Mouse (Mus musculus) embryonic facial prominence, embryonic 10.5 days (tissue): ENCODE data around the gene Garnl3. TPM values are rescaled to one million over a fixed set of nuclear protein-coding genes. Genes with fewer than 3 reads are reported as not detected.
A peak's percentile ranks its signal among the peaks of the same experiment; 100 is the strongest.

Experiments used
- DNase-seq: peaks from one replicate; pipeline ENCODE4 v3.0.0-alpha.2; 2017; ENCODE audit warnings: low spot score
- H3K27ac ChIP-seq: fragments of 300-500 bp; sonication (generic); replicated peaks from 2 replicates; pipeline ENCODE4 v1.5.1; 2016; ENCODE audit warnings: mild to moderate bottlenecking
- H3K27me3 ChIP-seq: fragments of 300-500 bp; sonication (generic); replicated peaks from 2 replicates; pipeline ENCODE4 v1.6.1; 2016; ENCODE audit warnings: low read depth, mild to moderate bottlenecking; ENCODE audit not compliant: poor library complexity, severe bottlenecking
- H3K36me3 ChIP-seq: fragments of 300-500 bp; sonication (generic); replicated peaks from 2 replicates; pipeline ENCODE4 v1.6.1; 2016; ENCODE audit warnings: mild to moderate bottlenecking, moderate library complexity
- H3K4me1 ChIP-seq: fragments of 300-500 bp; sonication (generic); 2 replicates; pipeline ENCODE4 v1.6.1; 2016
- H3K4me3 ChIP-seq: fragments of 300-500 bp; sonication (generic); 2 replicates; pipeline ENCODE4 v1.5.1; 2016; ENCODE audit warnings: mild to moderate bottlenecking, moderate library complexity
- H3K9me3 ChIP-seq: fragments of 300-500 bp; sonication (generic); 2 replicates; pipeline ENCODE4 v1.6.1; 2016; ENCODE audit warnings: mild to moderate bottlenecking
- WGBS: fragments of 180-500 bp; shearing (Covaris S2); methylation state at CpG from one replicate; pipeline ENCODE4 v1.1.7; 2016; 5-methylcytosine and 5-hydroxymethylcytosine counted together
- polyA plus RNA-seq: library from polyadenylated mRNA; unstranded; fragments of >200 nt; fragmentation: Nextera tagmentation; extraction: Ambion mirVana; gene quantifications from 2 replicates; pipeline ENCODE4 v1.2.1, GENCODE M21; 2016

The Garnl3 gene
- polyA plus RNA-seq, 1 experiment from 2014 or later = 10.6 TPM

DNA sequence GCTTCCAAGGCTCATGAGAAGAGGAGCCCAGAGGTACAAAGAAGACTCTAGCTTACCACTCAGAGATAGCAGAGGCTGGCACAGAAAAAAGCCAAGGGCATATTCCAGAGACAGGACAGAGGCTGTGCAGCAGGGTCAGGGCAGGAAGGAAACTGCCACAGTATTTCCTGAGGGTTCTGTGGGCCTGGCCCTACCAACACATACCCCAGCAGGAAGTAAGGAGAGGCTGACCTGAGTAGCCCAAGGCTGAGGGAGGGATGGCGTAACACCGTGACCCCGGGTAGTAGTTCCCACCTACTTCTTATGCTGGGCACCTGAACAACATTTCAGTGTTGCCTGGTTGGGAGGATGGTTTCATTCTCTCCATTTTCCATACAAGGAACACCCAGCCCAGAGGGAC is 35.6 kb upstream of the Garnl3 start:
- no peak for DNase-seq
- Histone ChIP-seq H3K4me3 (no peak overlapping the region), H3K9me3 (no peaks in the 10 kb centered on the region), H3K36me3 (no peaks in the 10 kb centered on the region), H3K27me3 (no peaks in the 10 kb centered on the region), H3K27ac (no peak overlapping the region), H3K4me1 (peaks cover 56% of the 10 kb centered on the region)
- 87% methylated on average over 3 of the region's 3 CpGs for WGBS

DNA sequence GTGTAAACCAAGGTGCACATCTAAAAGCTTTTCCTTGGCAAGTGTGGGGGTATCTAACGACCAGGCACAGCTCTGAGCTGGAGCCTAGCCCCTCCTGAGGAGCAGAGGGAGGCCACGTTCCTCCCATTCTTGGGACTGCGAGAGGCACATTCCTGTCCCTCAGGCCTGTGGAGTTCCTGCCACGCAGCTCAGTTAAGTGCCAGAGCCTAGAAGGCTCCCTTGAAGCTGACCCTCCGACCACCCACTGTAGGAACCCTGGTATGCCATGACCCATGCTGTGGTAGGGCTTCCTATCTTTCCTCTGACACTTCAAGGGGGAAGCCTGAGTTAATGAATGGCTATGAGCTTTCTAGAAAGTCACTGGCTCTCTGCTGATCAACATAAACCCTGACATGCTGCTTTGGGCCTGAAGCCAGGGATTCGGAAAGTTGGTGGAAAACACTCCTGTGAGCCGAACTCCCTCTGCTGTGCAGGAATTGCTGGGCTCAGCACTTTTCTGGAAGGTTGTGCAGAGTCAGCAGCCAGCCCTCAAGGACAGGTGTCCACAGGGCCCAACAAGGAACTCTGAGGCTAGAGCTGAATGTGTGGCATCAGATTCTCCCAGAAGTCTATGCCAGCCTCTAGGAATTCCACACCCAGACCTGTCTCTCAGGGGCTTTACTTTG is 34.4 kb upstream of the Garnl3 start:
- Histone ChIP-seq H3K27me3 (no peaks in the 10 kb centered on the region), H3K36me3 (no peaks in the 10 kb centered on the region), H3K4me3 (no peak overlapping the region), H3K9me3 (no peaks in the 10 kb centered on the region), H3K27ac (peak overlapping the region; percentile 68; the same call in 1 of the 2 replicates), H3K4me1 (peaks cover 49% of the 10 kb centered on the region)
- 62% methylated on average over 7 of the region's 7 CpGs for WGBS
- no peak for DNase-seq

DNA sequence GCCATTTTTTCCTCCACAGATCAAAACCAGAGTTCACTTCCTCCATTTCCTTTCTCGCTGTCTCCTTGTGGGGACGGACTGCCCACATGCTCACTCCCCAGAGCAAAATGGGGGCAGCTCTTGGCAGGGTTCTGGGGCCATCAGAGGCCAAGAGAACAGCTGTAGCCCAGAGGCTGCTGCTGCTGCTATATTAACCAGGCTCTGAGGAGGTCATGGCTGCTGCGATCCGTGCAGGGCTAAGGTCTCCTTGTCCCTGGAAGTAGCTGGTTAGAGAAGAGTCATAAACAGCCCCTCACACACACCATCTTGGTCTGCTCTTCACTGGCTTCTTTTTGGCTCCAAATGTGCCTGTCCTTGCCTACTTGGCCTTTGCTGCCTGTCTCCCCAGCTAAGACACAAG is 33.8 kb upstream of the Garnl3 start:
- H3K27me3 ChIP-seq = no peaks in the 10 kb centered on the region
- no peak for DNase-seq
- H3K4me3 ChIP-seq = no peak overlapping the region
- H3K36me3 ChIP-seq = no peaks in the 10 kb centered on the region
- peaks cover 49% of the 10 kb centered on the region for H3K4me1 ChIP-seq
- peak overlapping the region; percentile 68 for H3K27ac ChIP-seq
- no peaks in the 10 kb centered on the region for H3K9me3 ChIP-seq
- WGBS = 67% methylated on average over 4 of the region's 4 CpGs

DNA sequence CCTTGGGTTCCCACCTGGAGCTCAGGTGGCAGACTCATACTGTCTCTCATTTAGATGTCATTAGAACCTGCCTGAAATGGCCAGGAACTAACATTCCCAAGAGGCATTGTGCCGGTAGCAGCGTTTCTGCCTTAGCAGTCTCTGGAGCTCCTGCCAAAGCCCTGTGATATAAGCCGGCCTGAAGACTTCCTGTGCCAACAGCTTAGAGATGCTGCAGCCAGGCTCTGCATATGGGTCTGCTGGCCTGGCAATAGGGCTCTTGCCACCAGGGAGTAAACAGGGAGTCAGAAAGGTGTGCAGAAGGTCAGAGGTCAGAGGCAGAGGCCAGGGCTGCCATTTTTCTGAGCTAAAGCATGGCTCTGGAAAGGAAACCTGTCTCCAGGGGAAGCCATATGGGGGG is 33.2 kb upstream of the Garnl3 start:
- WGBS = 68% methylated on average over 3 of the region's 3 CpGs
- Histone ChIP-seq H3K27ac (no peak overlapping the region; the same call in 1 of the 2 replicates), H3K27me3 (no peaks in the 10 kb centered on the region), H3K9me3 (no peaks in the 10 kb centered on the region), H3K4me1 (peaks cover 53% of the 10 kb centered on the region), H3K4me3 (no peak overlapping the region), H3K36me3 (no peaks in the 10 kb centered on the region)
- DNase-seq = no peak

DNA sequence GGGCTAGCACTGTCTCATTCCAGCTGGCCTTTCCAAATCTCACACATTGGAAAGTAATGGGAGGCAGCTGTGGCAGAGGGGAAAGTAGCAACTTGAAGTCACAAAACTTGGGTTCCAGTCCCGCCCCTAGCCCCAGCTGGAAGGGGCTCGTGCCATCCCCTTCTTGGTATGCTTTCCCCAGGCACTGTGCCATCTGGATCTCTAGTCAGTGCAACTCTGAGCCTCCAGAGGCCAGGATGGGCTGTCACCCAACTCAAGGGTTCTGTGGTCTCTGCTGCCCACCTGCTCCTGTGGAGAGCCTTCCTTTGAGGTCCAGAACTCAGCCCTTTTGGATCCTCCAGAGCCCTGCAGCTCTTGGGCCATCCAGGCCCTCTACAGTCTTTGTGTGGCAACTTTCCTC is 30.7 kb upstream of the Garnl3 start:
- Histone ChIP-seq H3K27ac (no peak overlapping the region), H3K27me3 (no peaks in the 10 kb centered on the region), H3K9me3 (no peaks in the 10 kb centered on the region), H3K4me1 (peaks cover 43% of the 10 kb centered on the region), H3K36me3 (no peaks in the 10 kb centered on the region), H3K4me3 (no peak overlapping the region)
- WGBS = 91% methylated on average over 2 of the region's 2 CpGs
- no peak for DNase-seq

DNA sequence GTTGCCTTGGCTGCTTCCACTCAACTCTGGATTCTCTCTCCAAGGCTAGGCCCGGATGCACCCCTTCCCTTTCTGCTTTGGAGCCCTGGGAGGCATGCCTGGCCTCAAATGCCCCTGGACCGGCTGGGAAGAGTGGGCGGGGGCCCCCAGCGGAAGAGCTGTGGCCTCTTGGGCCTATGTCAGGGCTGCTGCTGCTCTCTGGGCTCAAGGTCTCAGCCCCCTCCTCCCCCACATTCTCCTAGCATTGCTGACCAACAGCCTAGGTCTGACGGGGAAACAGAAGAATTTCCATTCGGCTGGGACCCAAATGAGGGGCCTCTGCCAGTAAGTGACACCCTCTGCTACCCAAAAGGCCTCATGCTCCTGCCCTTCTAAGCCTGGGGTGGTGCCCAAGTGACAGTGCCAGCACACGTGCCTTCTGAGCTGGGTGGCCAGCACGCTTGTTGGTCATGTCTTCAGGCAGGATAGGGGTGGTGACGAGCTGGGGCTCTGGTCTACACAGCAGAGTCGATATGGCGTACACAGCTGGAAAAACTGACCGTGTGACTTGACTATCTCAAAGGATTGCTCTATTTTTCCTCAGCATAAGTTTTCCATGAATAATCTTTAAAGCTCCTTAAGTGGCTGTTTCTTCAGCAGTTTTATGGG is 29.0 kb upstream of the Garnl3 start:
- Histone ChIP-seq H3K27me3 (no peaks in the 10 kb centered on the region), H3K36me3 (no peaks in the 10 kb centered on the region), H3K9me3 (no peaks in the 10 kb centered on the region), H3K4me1 (peaks cover 28% of the 10 kb centered on the region), H3K4me3 (no peak overlapping the region), H3K27ac (peak overlapping the region; percentile 63)
- no peak for DNase-seq
- WGBS = 75% methylated on average over 12 of the region's 12 CpGs

DNA sequence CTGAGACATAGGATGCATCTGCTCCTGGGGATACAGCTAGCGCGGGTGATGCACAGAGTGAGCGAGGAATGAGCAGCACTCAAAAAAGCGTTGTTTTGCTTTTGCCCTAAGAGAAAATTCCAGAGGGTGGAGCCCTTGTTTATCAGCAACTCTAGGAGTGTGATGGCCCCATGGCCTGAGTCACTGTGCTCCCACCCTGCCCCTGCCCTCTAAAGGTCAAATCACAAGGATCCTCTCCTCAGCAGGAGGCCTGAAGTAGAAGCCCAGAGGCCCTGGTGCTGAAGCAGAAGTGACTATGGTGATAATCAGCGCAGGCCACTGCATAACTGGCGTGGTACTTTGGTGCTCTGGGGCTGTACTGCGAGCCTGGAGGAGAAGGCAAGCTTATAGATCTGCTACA is 28.1 kb upstream of the Garnl3 start:
- WGBS = 67% methylated on average over 7 of the region's 7 CpGs
- H3K4me3 ChIP-seq = no peak overlapping the region
- H3K27me3 ChIP-seq = no peaks in the 10 kb centered on the region
- no peak for DNase-seq
- 0 out of 2 replicates have a peak overlapping the region, but pooled peaks have one; percentile 16 for H3K27ac ChIP-seq
- H3K4me1 ChIP-seq = peaks cover 19% of the 10 kb centered on the region
- no peaks in the 10 kb centered on the region for H3K9me3 ChIP-seq
- no peaks in the 10 kb centered on the region for H3K36me3 ChIP-seq

DNA sequence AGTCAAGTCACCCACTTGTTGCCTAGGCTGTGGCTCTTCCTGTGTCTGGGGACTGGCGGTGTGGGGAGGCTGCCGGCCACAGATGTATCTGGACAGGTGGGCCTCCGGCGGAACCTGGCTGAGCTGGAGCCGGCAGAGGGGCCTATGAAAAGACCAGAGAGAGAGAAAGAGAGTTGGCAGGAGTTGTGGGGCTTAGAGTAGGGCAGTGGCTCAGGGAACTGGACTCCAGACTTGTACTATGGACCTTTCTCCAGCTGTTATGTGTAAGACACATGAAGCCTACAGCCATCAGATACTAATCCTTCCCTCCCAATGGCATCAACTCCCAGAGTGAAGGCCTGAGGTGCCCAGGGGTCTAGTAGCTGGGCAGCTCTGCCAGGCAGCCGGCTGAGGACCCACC is 27.4 kb upstream of the Garnl3 start:
- WGBS = 89% methylated on average over 6 of the region's 6 CpGs
- H3K27ac ChIP-seq = no peak overlapping the region

DNA sequence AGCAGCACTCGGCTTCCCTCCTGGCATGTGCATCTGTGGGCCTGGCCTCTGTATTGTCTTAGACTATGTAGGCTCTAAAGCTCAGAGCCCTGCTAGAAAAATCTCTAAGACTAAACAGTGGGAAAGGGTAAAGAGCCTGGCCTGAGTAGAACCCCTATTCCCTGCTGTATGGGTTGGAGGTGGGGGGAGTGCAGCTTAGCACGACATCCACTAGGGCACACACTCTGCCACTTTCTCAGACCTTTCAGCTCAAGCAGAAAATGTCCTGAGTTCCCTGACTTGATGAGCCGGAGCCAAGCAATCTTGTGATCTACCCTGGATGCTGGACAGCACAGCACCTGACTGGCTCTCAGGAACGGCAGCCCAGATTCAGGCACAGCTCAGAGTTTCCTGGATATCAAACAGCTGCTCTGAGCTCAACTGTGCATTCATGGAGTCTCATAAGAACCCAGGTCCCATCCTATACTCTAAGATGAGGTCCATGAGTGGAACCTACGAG is 24.9 kb upstream of the Garnl3 start:
- H3K9me3 ChIP-seq = no peaks in the 10 kb centered on the region
- H3K4me1 ChIP-seq = peaks cover 13% of the 10 kb centered on the region
- WGBS = 74% methylated on average over 5 of the region's 5 CpGs
- no peaks in the 10 kb centered on the region for H3K27me3 ChIP-seq
- H3K36me3 ChIP-seq = no peaks in the 10 kb centered on the region
- no peak for DNase-seq
- no peak overlapping the region for H3K27ac ChIP-seq
- H3K4me3 ChIP-seq = no peak overlapping the region

More for the DNA sequence above, 27.4 kb upstream of the Garnl3 start:
- Histone ChIP-seq H3K27me3 (no peaks in the 10 kb centered on the region), H3K4me1 (peaks cover 13% of the 10 kb centered on the region), H3K4me3 (no peak overlapping the region), H3K9me3 (no peaks in the 10 kb centered on the region), H3K36me3 (no peaks in the 10 kb centered on the region)
- no peak for DNase-seq

DNA sequence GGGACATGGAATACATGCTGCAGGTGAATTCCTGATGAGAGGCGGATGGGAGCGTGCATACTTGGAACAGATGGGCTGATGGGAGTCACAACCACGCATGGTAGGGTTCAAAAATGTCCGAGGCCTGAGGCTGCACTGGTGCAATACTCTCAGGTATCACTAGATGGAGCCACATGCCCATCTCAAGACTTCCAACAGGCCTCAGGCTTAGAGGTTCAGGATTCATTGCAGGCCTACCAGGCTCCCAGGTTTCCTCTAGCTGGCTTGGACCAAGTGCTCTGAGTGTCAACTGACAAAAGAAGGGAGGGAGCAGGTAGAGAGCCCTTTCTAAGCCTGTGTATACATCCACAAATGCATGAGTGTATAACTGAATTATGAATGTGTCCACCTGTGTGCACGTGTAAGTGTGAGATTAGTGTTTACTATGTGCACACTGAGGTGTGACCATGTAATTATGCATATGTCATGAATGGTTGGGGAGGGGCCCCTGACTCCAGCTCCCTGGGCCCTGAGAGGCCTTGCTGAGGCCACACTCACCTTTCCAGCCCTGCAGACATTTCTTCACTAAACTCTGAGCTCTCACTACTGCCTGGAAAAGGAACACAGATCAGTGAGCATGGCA is 23.4 kb upstream of the Garnl3 start:
- DNase-seq = peak; percentile 78
- H3K36me3 ChIP-seq = no peaks in the 10 kb centered on the region
- H3K9me3 ChIP-seq = no peaks in the 10 kb centered on the region
- H3K27ac ChIP-seq = no peak overlapping the region
- H3K4me3 ChIP-seq = no peak overlapping the region
- WGBS = 29% methylated on average over 5 of the region's 5 CpGs
- no peaks in the 10 kb centered on the region for H3K27me3 ChIP-seq
- peaks cover 5% of the 10 kb centered on the region for H3K4me1 ChIP-seq

DNA sequence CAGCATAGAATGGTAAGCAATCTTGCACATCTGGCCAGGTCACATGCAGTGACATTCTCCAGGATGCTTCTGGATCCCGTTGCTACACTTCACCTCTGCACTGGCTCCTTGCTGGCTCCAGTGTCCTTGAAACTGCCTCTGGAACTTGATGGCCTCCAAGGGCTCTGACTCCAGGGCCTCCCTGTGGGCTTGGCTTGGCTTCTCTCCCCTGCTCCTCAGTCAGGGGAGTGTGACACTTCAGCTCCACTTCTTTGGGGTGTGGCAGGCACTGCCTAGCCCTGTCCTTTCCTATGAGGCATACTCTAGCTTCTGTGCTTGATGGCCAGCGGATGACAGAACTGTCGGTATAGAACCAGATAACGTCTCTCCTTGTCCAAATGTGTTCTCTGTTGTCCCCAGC is 15.5 kb upstream of the Garnl3 start:
- Histone ChIP-seq H3K9me3 (no peaks in the 10 kb centered on the region), H3K4me1 (no peaks in the 10 kb centered on the region), H3K27me3 (no peaks in the 10 kb centered on the region), H3K4me3 (no peak overlapping the region), H3K36me3 (no peaks in the 10 kb centered on the region), H3K27ac (no peak overlapping the region)
- WGBS = 84% methylated on average over 4 of the region's 4 CpGs
- DNase-seq = no peak

DNA sequence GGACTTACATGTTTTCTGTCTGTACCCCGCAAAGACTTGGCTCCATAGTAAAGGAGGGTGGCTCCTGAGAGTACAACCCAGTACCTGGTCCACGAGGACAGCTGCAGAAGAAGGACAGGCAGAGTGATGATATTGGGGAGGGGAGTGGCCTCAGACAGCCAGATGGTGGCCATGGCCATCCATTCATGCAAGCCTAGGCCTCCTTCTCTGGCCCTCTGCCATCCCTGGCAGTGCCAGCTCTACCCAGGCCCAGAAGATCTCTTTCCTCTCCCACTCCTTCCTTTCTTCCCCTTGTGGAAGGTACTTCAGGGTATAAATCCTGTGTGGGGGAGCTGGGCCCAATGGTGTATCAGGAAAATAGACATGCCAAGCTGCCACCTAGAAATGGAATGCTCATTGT is 11.8 kb upstream of the Garnl3 start:
- H3K27ac ChIP-seq = no peak overlapping the region
- no peak for DNase-seq
- no peak overlapping the region for H3K4me3 ChIP-seq
- H3K36me3 ChIP-seq = no peaks in the 10 kb centered on the region
- no peaks in the 10 kb centered on the region for H3K9me3 ChIP-seq
- no peaks in the 10 kb centered on the region for H3K27me3 ChIP-seq
- H3K4me1 ChIP-seq = no peaks in the 10 kb centered on the region
- WGBS = 82% methylated on average over 2 of the region's 2 CpGs

DNA sequence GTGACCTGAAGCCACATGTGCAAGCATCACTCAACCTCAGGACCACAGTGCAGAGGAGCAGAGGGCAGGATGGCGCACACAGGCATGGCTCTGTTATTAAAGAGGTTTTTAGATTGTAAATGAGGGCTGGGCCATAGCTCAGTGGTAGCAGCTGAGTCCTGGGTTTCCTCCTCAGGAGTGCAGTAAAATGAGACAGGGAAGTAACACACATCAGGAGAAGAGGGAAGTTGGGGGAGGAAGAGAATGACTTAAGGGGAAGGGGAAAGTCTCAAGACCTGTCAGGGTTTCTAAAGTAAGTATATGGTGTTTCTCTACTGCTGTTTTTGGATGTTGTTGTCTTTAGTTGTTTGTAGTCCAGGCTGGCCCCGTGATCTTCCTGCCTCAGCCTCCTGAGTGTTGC is 7.0 kb upstream of the Garnl3 start:
- no peaks in the 10 kb centered on the region for H3K36me3 ChIP-seq
- no peaks in the 10 kb centered on the region for H3K9me3 ChIP-seq
- no peak for DNase-seq
- H3K4me1 ChIP-seq = no peaks in the 10 kb centered on the region
- H3K27ac ChIP-seq = no peak overlapping the region
- no peak overlapping the region for H3K4me3 ChIP-seq
- WGBS = 77% methylated on average over 2 of the region's 2 CpGs
- peaks cover 16% of the 10 kb centered on the region for H3K27me3 ChIP-seq
